Mouse (Mus musculus): ENCODE data around the gene Lair1. TPM values are rescaled to one million over a fixed set of nuclear protein-coding genes. Genes with fewer than 3 reads are reported as not detected.
"Not testable (repeated sequence)": the region's sequence is repeated elsewhere in the genome, so short reads cannot be mapped to it uniquely, and the experiment has no call there.

The Lair1 gene
- polyA plus RNA-seq, 1 experiment = 116 TPM

GRCm38 (mm10) chr7:4026794-4027421, 36.1 kb downstream of the Lair1 start:
- no peak overlapping the region for H3K4me3 ChIP-seq (ENCODE audit: insufficient read depth, low read length)

GRCm38 (mm10) chr7:4004636-4005035, 58.4 kb downstream of the Lair1 start:
- not testable (repeated sequence) for H3K4me1 ChIP-seq (ENCODE audit: control insufficient read depth, insufficient read depth, low read length); H3K27ac ChIP-seq (ENCODE audit: insufficient read depth, low read depth, low read length); H3K4me3 ChIP-seq (ENCODE audit: insufficient read depth, low read length)

More at GRCm38 (mm10) chr7:4026794-4027421, 36.1 kb downstream of the Lair1 start:
- TF ChIP-seq CTCF (IDR thresholded peaks at IDR 0.05; ENCODE audit: low read depth, low read length) (peak; percentile 73), POLR2A (IDR thresholded peaks at IDR 0.05; ENCODE audit: borderline replicate concordance, low read depth, low read length) (no peak)
- H3K27ac ChIP-seq (ENCODE audit: insufficient read depth, low read depth, low read length) = no peak overlapping the region
- H3K4me1 ChIP-seq (ENCODE audit: control insufficient read depth, insufficient read depth, low read length) = no peaks in the 10 kb centered on the region; the same call in 1 of the 2 replicates

- not testable (repeated sequence) for H3K4me1 ChIP-seq (ENCODE audit: control insufficient read depth, insufficient read depth, low read length); H3K27ac ChIP-seq (ENCODE audit: insufficient read depth, low read depth, low read length)
These were observed 59.0 kb downstream of the Lair1 start for GRCm38 (mm10) chr7:4003996-4004395.

GRCm38 (mm10) chr7:3962017-3962416, 101.0 kb downstream of the Lair1 start:
- no peak for TF ChIP-seq POLR2A (IDR thresholded peaks at IDR 0.05; ENCODE audit: borderline replicate concordance, low read depth, low read length)
- TF ChIP-seq CTCF (IDR thresholded peaks at IDR 0.05; ENCODE audit: low read depth, low read length) = no peak
- Histone ChIP-seq H3K4me3 (ENCODE audit: insufficient read depth, low read length) (no peak overlapping the region), H3K4me1 (ENCODE audit: control insufficient read depth, insufficient read depth, low read length) (peaks cover 21% of the 10 kb centered on the region), H3K27ac (ENCODE audit: insufficient read depth, low read depth, low read length) (no peak overlapping the region)

More at GRCm38 (mm10) chr7:4003996-4004395, 59.0 kb downstream of the Lair1 start:
- H3K4me3 ChIP-seq (ENCODE audit: insufficient read depth, low read length) = not testable (repeated sequence)

DNA sequence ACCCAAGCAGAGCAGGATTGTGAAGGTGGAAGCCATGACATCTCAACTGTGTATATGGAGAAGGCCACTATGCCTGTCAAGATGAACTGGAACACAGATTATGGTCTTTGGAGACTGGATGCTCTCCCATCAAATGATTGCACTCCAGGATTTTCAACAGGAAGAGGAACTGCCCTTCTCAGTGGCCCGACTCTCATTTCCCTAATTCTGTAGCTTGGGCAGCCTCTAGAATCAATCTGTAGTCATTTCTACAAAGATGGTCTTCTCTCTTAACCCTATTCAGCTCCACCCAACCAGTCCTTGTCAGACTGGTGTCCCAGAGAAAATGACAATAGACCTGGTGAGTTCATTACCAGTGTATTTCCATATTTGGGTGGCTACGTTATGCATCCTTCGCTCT, 105.6 kb downstream of the Lair1 start:
- Histone ChIP-seq H3K4me1 (ENCODE audit: control insufficient read depth, insufficient read depth, low read length) (peaks cover 19% of the 10 kb centered on the region), H3K27ac (ENCODE audit: insufficient read depth, low read depth, low read length) (no peak overlapping the region)
- TF ChIP-seq POLR2A (IDR thresholded peaks at IDR 0.05; ENCODE audit: borderline replicate concordance, low read depth, low read length) (no peak), CTCF (IDR thresholded peaks at IDR 0.05; ENCODE audit: low read depth, low read length) (no peak)

More for the DNA sequence above, 105.6 kb downstream of the Lair1 start:
- no peak overlapping the region for H3K4me3 ChIP-seq (ENCODE audit: insufficient read depth, low read length)

Other genes with a start within 250 kb of the Lair1 start
- 4.9 and 8.1 TPM in 2 replicates for gene Gm15448, start 237.5 kb downstream of the Lair1 start, polyA plus RNA-seq (2012; ENCODE audit: insufficient read depth, insufficient read length, missing spikeins)
- 70.0 and 81.5 TPM in 2 replicates for gene Pira2, start 218.2 kb downstream of the Lair1 start, polyA plus RNA-seq (2012; ENCODE audit: insufficient read depth, insufficient read length, missing spikeins)
- gene Gm14548, start 165.1 kb downstream of the Lair1 start, polyA plus RNA-seq (2012; ENCODE audit: insufficient read depth, insufficient read length, missing spikeins) = 25.1 and 34.5 TPM in 2 replicates
- 21.8 and 25.7 TPM in 2 replicates for gene Lilra6, start 147.7 kb downstream of the Lair1 start, polyA plus RNA-seq (2012; ENCODE audit: insufficient read depth, insufficient read length, missing spikeins)
- not detected in 2 replicates for gene Ttyh1, start 56.2 kb upstream of the Lair1 start, polyA plus RNA-seq (2012; ENCODE audit: insufficient read depth, insufficient read length, missing spikeins)
- 126 and 153 TPM in 2 replicates for gene Leng8, start 73.8 kb upstream of the Lair1 start, polyA plus RNA-seq (2012; ENCODE audit: insufficient read depth, insufficient read length, missing spikeins)
- gene Leng9, start 87.2 kb upstream of the Lair1 start, polyA plus RNA-seq (2012; ENCODE audit: insufficient read depth, insufficient read length, missing spikeins) = 3.1 and 3.8 TPM in 2 replicates
- not detected in 2 replicates for gene Cdc42ep5, start 101.7 kb upstream of the Lair1 start, polyA plus RNA-seq (2012; ENCODE audit: insufficient read depth, insufficient read length, missing spikeins)
- gene Lilra5, start 174.6 kb upstream of the Lair1 start, polyA plus RNA-seq (2012; ENCODE audit: insufficient read depth, insufficient read length, missing spikeins) = 0.63 and 0.78 TPM in 2 replicates

Measured in bone marrow macrophage, adult 2 months (primary cell).